Mouse (Mus musculus): ENCODE measurements around the gene Fam19a5. TPM values are rescaled to one million over a fixed set of nuclear protein-coding genes. Genes with fewer than 3 reads are reported as not detected.
A peak's percentile ranks its signal among the peaks of the same experiment; 100 is the strongest.

The Fam19a5 gene
- not detected in 2 replicates for total RNA-seq (2017)

GRCm38 (mm10) chr15:87543599-87544338 lies at the start of gene Fam19a5:
Fam19a5 (plus strand) TSS chr15:87544299.
- ATAC-seq (replicated peaks in 1 of 2; ENCODE audit: insufficient read depth in 1 of 2, low FRiP score in 2 of 2, low TSS enrichment in 1 of 2, low read depth in 1 of 2, poor library complexity in 2 of 2, severe bottlenecking in 2 of 2), result no peak

GRCm38 (mm10) chr15:87501737-87502136 lies 42.4 kb upstream of the Fam19a5 start:
- ATAC-seq (replicated peaks in 1 of 2; ENCODE audit: insufficient read depth in 1 of 2, low FRiP score in 2 of 2, low TSS enrichment in 1 of 2, low read depth in 1 of 2, poor library complexity in 2 of 2, severe bottlenecking in 2 of 2), result no peak

GRCm38 (mm10) chr15:87507349-87507748 lies 36.8 kb upstream of the Fam19a5 start:
- ATAC-seq (replicated peaks in 1 of 2; ENCODE audit: insufficient read depth in 1 of 2, low FRiP score in 2 of 2, low TSS enrichment in 1 of 2, low read depth in 1 of 2, poor library complexity in 2 of 2, severe bottlenecking in 2 of 2), result no peak

- no peak for ATAC-seq (replicated peaks in 1 of 2; ENCODE audit: insufficient read depth in 1 of 2, low FRiP score in 2 of 2, low TSS enrichment in 1 of 2, low read depth in 1 of 2, poor library complexity in 2 of 2, severe bottlenecking in 2 of 2)
Measured at GRCm38 (mm10) chr15:87510886-87511285, 33.2 kb upstream of the Fam19a5 start.

- ATAC-seq (replicated peaks in 1 of 2; ENCODE audit: insufficient read depth in 1 of 2, low FRiP score in 2 of 2, low TSS enrichment in 1 of 2, low read depth in 1 of 2, poor library complexity in 2 of 2, severe bottlenecking in 2 of 2), result no peak
Measured at GRCm38 (mm10) chr15:87518161-87518560, 25.9 kb upstream of the Fam19a5 start.

GRCm38 (mm10) chr15:87529271-87529670 lies 14.8 kb upstream of the Fam19a5 start:
- no peak for ATAC-seq (replicated peaks in 1 of 2; ENCODE audit: insufficient read depth in 1 of 2, low FRiP score in 2 of 2, low TSS enrichment in 1 of 2, low read depth in 1 of 2, poor library complexity in 2 of 2, severe bottlenecking in 2 of 2)

GRCm38 (mm10) chr15:87541656-87542055 lies 2.4 kb upstream of the Fam19a5 start:
- no peak for ATAC-seq (replicated peaks in 1 of 2; ENCODE audit: insufficient read depth in 1 of 2, low FRiP score in 2 of 2, low TSS enrichment in 1 of 2, low read depth in 1 of 2, poor library complexity in 2 of 2, severe bottlenecking in 2 of 2)

- peak; percentile 30 to 53; a peak in 3 of 4 replicates for ATAC-seq (replicated peaks in 1 of 2; ENCODE audit: insufficient read depth in 1 of 2, low FRiP score in 2 of 2, low TSS enrichment in 1 of 2, low read depth in 1 of 2, poor library complexity in 2 of 2, severe bottlenecking in 2 of 2)
Measured at GRCm38 (mm10) chr15:87544401-87545129, 466 bp downstream of the Fam19a5 start.

DNA sequence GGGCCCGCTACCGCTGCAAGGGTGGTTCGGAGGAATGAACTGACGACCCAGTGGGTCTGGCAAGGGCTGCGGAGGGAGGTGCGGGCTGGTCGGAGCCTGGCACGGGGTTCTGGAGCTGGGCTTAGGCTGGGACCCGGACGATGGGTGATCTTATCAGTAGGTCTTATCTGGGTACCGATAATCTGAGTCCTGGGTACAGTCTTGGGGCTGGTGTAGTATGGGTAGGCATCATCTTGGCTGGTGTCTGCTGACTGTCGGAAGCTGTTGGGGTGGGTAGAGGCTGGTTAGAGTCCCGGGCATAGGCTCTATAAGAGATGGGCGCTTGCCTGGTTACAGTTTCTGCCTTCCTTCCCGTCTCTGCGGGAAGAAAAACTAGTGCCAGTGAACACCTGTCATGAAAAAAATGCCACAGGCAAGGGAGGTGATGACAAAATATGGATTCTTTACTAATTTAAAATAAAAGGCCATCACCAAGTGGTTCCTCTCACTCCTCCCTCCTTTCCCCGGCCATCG lies 1.1 kb downstream of the Fam19a5 start:
- ATAC-seq (replicated peaks in 1 of 2; ENCODE audit: insufficient read depth in 1 of 2, low FRiP score in 2 of 2, low TSS enrichment in 1 of 2, low read depth in 1 of 2, poor library complexity in 2 of 2, severe bottlenecking in 2 of 2), result no peak

DNA sequence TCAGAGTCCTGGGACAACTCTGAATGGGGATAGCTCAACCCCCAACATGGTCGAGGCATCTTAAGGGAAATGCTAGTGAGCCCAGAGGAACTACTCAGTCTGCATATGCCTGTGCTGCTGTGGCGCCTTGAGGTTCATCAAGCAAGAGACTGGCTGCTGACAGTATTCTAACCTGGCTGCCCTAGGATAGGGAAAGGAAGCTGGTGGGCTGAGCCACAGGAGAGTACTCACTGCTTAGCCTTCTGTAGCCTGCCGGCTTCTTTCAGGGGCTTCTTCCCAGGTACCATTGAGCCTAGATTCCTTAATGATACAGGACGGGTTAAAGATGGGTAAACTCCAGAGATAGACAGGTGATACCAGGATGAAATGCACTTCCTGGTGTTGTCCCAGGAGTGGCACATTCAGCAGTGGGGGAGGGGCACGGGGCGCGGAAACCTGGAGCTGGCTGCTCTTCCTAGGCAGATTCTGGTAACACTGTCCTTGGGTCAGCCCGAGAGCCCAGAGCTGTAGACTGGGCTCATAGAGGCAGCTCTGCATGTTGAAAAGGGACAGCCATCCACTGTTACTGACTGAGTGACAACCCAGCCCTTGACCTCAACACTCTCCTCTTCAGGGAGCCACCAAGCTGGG lies 1.7 kb downstream of the Fam19a5 start:
- ATAC-seq (replicated peaks in 1 of 2; ENCODE audit: insufficient read depth in 1 of 2, low FRiP score in 2 of 2, low TSS enrichment in 1 of 2, low read depth in 1 of 2, poor library complexity in 2 of 2, severe bottlenecking in 2 of 2), result no peak

DNA sequence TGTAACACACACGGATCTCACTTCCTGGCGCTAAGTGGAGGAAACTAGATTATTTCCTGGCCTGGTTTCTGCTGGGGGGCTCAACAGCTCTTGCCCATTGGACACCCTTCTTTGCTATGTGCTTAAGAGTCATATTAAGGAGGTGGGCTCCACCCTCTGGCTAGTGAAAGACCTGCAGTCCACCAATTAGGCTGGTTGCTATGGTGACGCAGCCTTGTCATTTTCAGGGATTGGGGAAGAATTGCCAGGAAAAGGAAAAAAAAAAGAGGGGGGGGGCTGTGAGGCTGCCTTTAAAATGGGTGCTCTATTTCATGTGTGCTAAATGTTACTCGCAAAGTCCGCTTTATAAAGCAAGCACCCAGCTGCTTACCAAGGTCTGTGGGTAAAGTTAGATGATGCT lies 2.9 kb downstream of the Fam19a5 start:
- ATAC-seq (replicated peaks in 1 of 2; ENCODE audit: insufficient read depth in 1 of 2, low FRiP score in 2 of 2, low TSS enrichment in 1 of 2, low read depth in 1 of 2, poor library complexity in 2 of 2, severe bottlenecking in 2 of 2), result no peak

GRCm38 (mm10) chr15:87549724-87550123 lies 5.6 kb downstream of the Fam19a5 start:
- no peak for ATAC-seq (replicated peaks in 1 of 2; ENCODE audit: insufficient read depth in 1 of 2, low FRiP score in 2 of 2, low TSS enrichment in 1 of 2, low read depth in 1 of 2, poor library complexity in 2 of 2, severe bottlenecking in 2 of 2)

- no peak for ATAC-seq (replicated peaks in 1 of 2; ENCODE audit: insufficient read depth in 1 of 2, low FRiP score in 2 of 2, low TSS enrichment in 1 of 2, low read depth in 1 of 2, poor library complexity in 2 of 2, severe bottlenecking in 2 of 2)
Measured at GRCm38 (mm10) chr15:87550756-87551155, 6.7 kb downstream of the Fam19a5 start.

DNA sequence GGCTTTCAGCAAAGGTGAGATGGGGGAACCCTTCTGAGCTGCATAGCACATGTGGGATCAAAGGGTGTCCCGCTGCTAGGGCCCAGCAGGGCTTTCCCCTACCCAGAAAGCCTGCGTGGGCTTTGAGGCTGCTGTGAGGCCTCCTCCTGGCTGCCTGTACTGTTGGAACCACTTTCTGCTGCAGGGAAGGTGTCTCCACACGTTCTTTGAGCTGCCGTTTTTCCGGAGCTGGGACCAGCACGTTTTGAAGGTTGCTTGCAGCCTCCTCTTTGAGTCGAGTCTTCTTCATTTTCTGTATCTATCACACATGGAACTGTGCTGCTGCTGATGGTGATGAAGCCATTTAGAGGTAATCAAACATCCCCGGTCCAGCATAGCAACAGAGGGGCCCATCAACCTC lies 7.5 kb downstream of the Fam19a5 start:
- ATAC-seq (replicated peaks in 1 of 2; ENCODE audit: insufficient read depth in 1 of 2, low FRiP score in 2 of 2, low TSS enrichment in 1 of 2, low read depth in 1 of 2, poor library complexity in 2 of 2, severe bottlenecking in 2 of 2), result no peak

GRCm38 (mm10) chr15:87555811-87556210 lies 11.7 kb downstream of the Fam19a5 start:
- no peak for ATAC-seq (replicated peaks in 1 of 2; ENCODE audit: insufficient read depth in 1 of 2, low FRiP score in 2 of 2, low TSS enrichment in 1 of 2, low read depth in 1 of 2, poor library complexity in 2 of 2, severe bottlenecking in 2 of 2)

GRCm38 (mm10) chr15:87564331-87564730 lies 20.2 kb downstream of the Fam19a5 start:
- no peak for ATAC-seq (replicated peaks in 1 of 2; ENCODE audit: insufficient read depth in 1 of 2, low FRiP score in 2 of 2, low TSS enrichment in 1 of 2, low read depth in 1 of 2, poor library complexity in 2 of 2, severe bottlenecking in 2 of 2)

- ATAC-seq (replicated peaks in 1 of 2; ENCODE audit: insufficient read depth in 1 of 2, low FRiP score in 2 of 2, low TSS enrichment in 1 of 2, low read depth in 1 of 2, poor library complexity in 2 of 2, severe bottlenecking in 2 of 2), result no peak
Measured at GRCm38 (mm10) chr15:87566040-87566929, 22.2 kb downstream of the Fam19a5 start.

All from hematopoietic stem cell, adult 5-6 weeks (primary cell).